Mouse (Mus musculus) myocyte (in vitro differentiated cells): ENCODE data around the gene Tgds.

Source experiments
- POLR2AphosphoS2 ChIP-seq: IDR thresholded peaks from one replicate; pipeline ENCODE4 v1.6.1; 2011; ENCODE audit warnings: low read depth, control low read depth; ENCODE audit not compliant: insufficient read length
- TCF12 ChIP-seq: IDR thresholded peaks from one replicate; pipeline ENCODE4 v1.6.1; 2011; ENCODE audit warnings: mild to moderate bottlenecking, control low read depth; ENCODE audit not compliant: poor library complexity, insufficient read depth, severe bottlenecking

DNA sequence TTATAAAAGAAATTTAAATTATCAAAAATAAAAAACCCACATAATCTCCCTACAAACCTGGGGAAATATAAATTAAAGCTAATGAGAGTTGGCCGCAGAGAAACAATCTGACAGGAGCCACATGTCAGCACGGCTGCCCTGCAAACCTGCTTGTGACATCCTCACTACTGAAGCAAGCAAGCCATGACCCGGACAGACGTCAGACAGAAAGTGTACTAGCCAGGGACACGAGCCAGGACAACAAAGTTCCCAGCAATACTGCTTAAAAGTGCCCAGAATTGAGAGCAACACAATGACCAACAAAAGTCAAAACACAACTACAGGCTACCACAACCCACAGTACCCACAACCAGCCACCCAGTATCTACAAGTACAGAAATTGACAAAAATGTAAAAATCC lies 6.3 kb downstream of the Tgds start:
- TF ChIP-seq TCF12 (no peak), POLR2AphosphoS2 (no peak)
